Mouse (Mus musculus): Measurements from ENCODE around the gene Camk1d.

- TF ChIP-seq GATA1 (IDR thresholded peaks at IDR 0.05; ENCODE audit: borderline replicate concordance, low read length): no peak
- TF ChIP-seq FLI1 (IDR thresholded peaks at IDR 0.05; ENCODE audit: low read length): no peak
Measured at GRCm38 (mm10) chr2:5249969-5250368, 464.3 kb downstream of the Camk1d start.
